Mouse (Mus musculus) ES-E14 (cell line): ENCODE results near the gene Htra2. TPM values are rescaled to one million over a fixed set of nuclear protein-coding genes. Genes with fewer than 3 reads are reported as not detected.
A peak's percentile ranks its signal among the peaks of the same experiment; 100 is the strongest.

Experiments
- DNase-seq: peaks from one replicate; pipeline ENCODE4 v3.0.0-alpha.2; 2013; ENCODE audit warnings: low read depth, low spot score
- H3K27ac ChIP-seq: 2 replicates; pipeline ENCODE4 v1.5.1; 2012; ENCODE audit warnings: low read depth, mild to moderate bottlenecking, low read length, moderate library complexity, mixed read lengths; ENCODE audit not compliant: poor library complexity, insufficient read depth, severe bottlenecking
- H3K36me3 ChIP-seq: 2 replicates; pipeline ENCODE4 v1.6.1; 2012; ENCODE audit warnings: mild to moderate bottlenecking, low read length, moderate library complexity, mixed read lengths; ENCODE audit not compliant: control insufficient read depth, poor library complexity, insufficient read depth, severe bottlenecking
- H3K4me1 ChIP-seq, 2 experiments: fragments of 150-350 bp in 1 of 2; sonication (generic) in 1 of 2; 2 replicates each; pipeline ENCODE4 v1.6.1; 2012; ENCODE audit warnings: low read length in 2 of 2, mild to moderate bottlenecking in 1 of 2, mixed read lengths in 1 of 2; ENCODE audit not compliant: control insufficient read depth in 2 of 2, insufficient read depth in 2 of 2, poor library complexity in 1 of 2
- H3K4me3 ChIP-seq, 2 experiments: fragments of 150-350 bp in 1 of 2; sonication (generic) in 1 of 2; 2 replicates each; pipeline ENCODE4 v1.5.1; 2012; ENCODE audit warnings: low read length in 2 of 2, low read depth in 1 of 2, mild to moderate bottlenecking in 1 of 2, mixed read lengths in 1 of 2; ENCODE audit not compliant: insufficient read depth in 1 of 2, poor library complexity in 1 of 2, severe bottlenecking in 1 of 2
- H3K9ac ChIP-seq: 2 replicates; pipeline ENCODE4 v1.6.1; 2012; ENCODE audit warnings: low read depth, mild to moderate bottlenecking, low read length, mixed read lengths; ENCODE audit not compliant: poor library complexity, insufficient read depth, severe bottlenecking
- H3K9me3 ChIP-seq: fragments of 150-350 bp; sonication (generic); 2 replicates; pipeline ENCODE4 v1.6.1; 2012; ENCODE audit warnings: low read depth, mild to moderate bottlenecking, low read length; ENCODE audit not compliant: control insufficient read depth, insufficient read depth
- CHD2 ChIP-seq: IDR thresholded peaks from 2 replicates; pipeline ENCODE4 v1.6.1; 2014; ENCODE audit warnings: mild to moderate bottlenecking, low read depth, low read length, inconsistent platforms
- HCFC1 ChIP-seq: IDR thresholded peaks from 2 replicates; pipeline ENCODE4 v1.6.1; 2012; ENCODE audit warnings: low read length, inconsistent platforms, borderline replicate concordance; ENCODE audit not compliant: insufficient read depth
- MAFK ChIP-seq: IDR thresholded peaks from 2 replicates; pipeline ENCODE4 v1.6.1; 2014; ENCODE audit warnings: mild to moderate bottlenecking, low read depth, low read length, inconsistent platforms; ENCODE audit not compliant: insufficient read depth
- ZC3H11A ChIP-seq: IDR thresholded peaks from 2 replicates; pipeline ENCODE4 v1.6.1; 2012; ENCODE audit warnings: low read depth, mild to moderate bottlenecking, inconsistent platforms, low read length, borderline replicate concordance
- ZNF384 ChIP-seq: IDR thresholded peaks from 2 replicates; pipeline ENCODE4 v1.6.1; 2012; ENCODE audit warnings: low read depth, low read length, inconsistent platforms
- in situ Hi-C, 2 experiments: fragments of 600-800 bp; cut with MboI; formaldehyde crosslinking; loops; one replicate each; pipeline ENCODE4 v1.15.1; 2025; ENCODE audit warnings: low sequenced_read_pairs in 2 of 2, inconsistent platforms in 1 of 2; ENCODE audit not compliant: unreplicated experiment in 2 of 2
- total RNA-seq: library from RNA; depleted of rRNA; stranded (reverse); fragments of 300-350 nt; gene quantifications from 2 replicates; pipeline ENCODE4 v1.2.3, GENCODE M21; 2012

The Htra2 gene
- total RNA-seq, 1 experiment: 66.8 TPM

DNA sequence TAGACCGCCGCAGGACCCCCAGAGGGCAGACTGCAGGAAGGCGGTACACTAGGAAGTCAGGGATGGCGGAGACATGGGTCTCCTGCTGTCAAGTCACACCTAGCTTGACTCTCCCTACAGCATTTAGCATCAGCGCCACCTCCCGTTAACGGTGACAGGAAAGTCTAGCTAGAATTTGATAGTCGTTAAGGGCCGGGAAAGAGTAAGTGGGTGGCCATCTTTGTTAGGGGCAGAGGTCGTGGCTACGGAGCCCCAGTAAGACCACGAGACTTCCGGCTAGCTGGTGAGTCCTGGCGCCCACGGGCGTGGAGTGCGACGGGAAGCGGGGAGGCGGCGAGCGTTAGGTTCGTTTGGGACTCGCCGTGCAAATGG, 46.2 kb upstream of the Htra2 start, which contains the start of the genes Ccdc142 and Gm42688:
TSS of gene Ccdc142 (plus strand) at position 286 of the 372 bp plus-strand sequence.
TSS of gene Gm42688 (plus strand) at position 302 of the 372 bp plus-strand sequence.
- in situ Hi-C loops: no loop called here
- Histone ChIP-seq H3K9ac (peak within 1 kb of the TSS; percentile 76), H3K4me3 (peak within 1 kb of the TSS; percentile 79 to 83), H3K36me3 (no peaks in the 10 kb centered on the region), H3K9me3 (no peaks in the 10 kb centered on the region), H3K27ac (no peak within 1 kb of the TSS), H3K4me1 (no peaks in the 10 kb centered on the region)
- peak; percentile 80 for DNase-seq
- TF ChIP-seq ZC3H11A: no peak
- TF ChIP-seq HCFC1: peak; percentile 87
- 0 out of 2 replicates have a peak, but pooled peaks have one; percentile 47 for TF ChIP-seq CHD2

DNA sequence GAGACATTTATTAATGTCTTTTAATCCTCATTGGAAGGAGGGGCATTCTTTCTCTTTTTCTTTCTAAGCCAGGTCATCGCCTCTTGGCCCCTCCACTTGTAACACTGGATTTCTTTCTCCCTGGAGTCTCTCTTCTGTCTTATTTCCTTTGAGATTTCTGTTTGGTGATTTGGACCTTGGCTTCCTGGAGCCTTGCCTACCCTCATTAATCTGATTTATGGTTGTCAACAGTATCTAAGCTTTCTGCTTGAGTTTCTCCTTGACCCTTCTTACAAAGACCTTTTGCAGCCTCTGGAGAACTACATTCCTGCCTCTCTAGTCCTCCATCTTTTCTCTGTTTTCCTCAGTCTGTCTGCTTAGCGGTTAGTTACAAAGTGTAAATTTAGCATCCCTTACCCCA, 43.3 kb upstream of the Htra2 start:
- H3K9me3 ChIP-seq: no peaks in the 10 kb centered on the region
- no peaks in the 10 kb centered on the region for H3K36me3 ChIP-seq
- no peak overlapping the region for H3K4me3 ChIP-seq
- no peaks in the 10 kb centered on the region for H3K4me1 ChIP-seq
- H3K9ac ChIP-seq: no peak overlapping the region
- TF ChIP-seq CHD2: no peak
- TF ChIP-seq ZC3H11A: no peak
- no peak for TF ChIP-seq HCFC1
- TF ChIP-seq ZNF384: no peak
- TF ChIP-seq MAFK: no peak
- no peak overlapping the region for H3K27ac ChIP-seq
- in situ Hi-C loops: no loop called here
- no peak for DNase-seq

DNA sequence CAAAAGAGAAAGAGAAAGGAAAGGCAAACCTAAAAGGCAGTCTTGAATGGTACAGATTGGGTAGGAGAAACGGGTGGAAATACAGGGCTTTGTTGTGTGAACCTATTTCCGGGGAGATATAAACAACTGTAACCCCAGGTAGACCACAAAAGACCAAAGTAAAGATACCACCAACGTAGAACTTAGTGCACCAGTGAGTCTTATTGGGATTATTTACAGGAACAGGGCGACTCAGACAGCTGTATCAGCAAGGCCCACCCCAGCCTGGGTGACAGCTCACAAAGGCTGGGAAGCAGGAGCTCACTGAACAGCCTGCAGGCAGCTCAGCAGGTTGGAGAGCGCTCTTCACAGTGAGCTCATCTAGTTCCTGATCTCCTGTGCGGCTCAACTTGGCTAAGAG, 40.9 kb upstream of the Htra2 start:
- Histone ChIP-seq H3K4me1 (no peaks in the 10 kb centered on the region), H3K9ac (no peak overlapping the region), H3K27ac (no peak overlapping the region), H3K9me3 (no peaks in the 10 kb centered on the region), H3K36me3 (no peaks in the 10 kb centered on the region), H3K4me3 (no peak overlapping the region)
- no peak for TF ChIP-seq CHD2
- no peak for TF ChIP-seq ZC3H11A
- in situ Hi-C loops: no loop called here
- no peak for DNase-seq

DNA sequence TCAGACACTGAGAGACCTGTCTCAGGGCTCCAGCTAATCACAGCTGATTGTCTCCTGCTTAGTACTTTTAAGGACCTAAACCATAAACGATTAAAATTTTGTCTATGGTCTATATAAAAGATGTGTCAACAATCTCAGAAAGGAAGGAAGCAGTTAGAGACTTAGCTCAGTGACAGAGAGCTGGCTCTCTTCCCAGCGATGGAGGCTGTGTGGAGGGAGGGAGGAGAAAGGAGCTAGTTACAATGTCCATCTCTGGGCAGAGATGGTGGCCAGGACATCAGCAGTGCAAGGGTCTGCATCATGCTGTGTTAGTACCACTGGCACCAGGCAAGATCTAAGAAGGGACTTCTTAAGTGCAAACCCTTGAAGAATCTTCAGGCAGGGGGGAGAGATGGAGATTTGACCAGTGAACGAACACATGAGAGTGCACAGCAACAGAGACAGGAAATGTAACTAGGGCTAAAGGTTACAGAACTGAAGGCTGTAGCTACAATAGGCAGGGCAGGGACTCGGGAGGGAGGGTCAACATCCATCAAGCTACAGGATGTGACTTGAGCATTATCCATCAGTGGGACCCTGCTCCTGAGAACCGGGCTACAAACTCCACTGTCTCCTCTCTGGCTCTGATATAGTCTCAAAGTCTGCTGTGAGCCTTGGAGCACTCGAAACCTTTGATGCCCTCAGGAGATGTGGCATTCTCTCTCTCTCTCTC, 37.5 kb upstream of the Htra2 start:
- H3K9ac ChIP-seq: no peak overlapping the region
- no peak for DNase-seq
- no peak for TF ChIP-seq CHD2
- TF ChIP-seq MAFK: no peak
- no peak for TF ChIP-seq HCFC1
- no peak for TF ChIP-seq ZNF384
- no peak for TF ChIP-seq ZC3H11A

GRCm38 (mm10) chr6:83087926-83088260, 32.8 kb upstream of the Htra2 start:
- no peak for DNase-seq
- Histone ChIP-seq H3K4me3 (peak overlapping the region; percentile 37 to 61; a peak in 3 of 4 replicates), H3K4me1 (peaks cover 0 to 2% of the 10 kb centered on the region in 2 experiments; a peak in 1 of 4 replicates), H3K9me3 (no peaks in the 10 kb centered on the region), H3K9ac (no peak overlapping the region), H3K36me3 (no peaks in the 10 kb centered on the region), H3K27ac (no peak overlapping the region)
- in situ Hi-C loops: no loop called here
- TF ChIP-seq HCFC1 (no peak), MAFK (no peak), ZC3H11A (no peak), ZNF384 (no peak)

More for the DNA sequence above, 37.5 kb upstream of the Htra2 start:
- Histone ChIP-seq H3K27ac (no peak overlapping the region), H3K4me3 (no peak overlapping the region), H3K36me3 (no peaks in the 10 kb centered on the region), H3K9me3 (no peaks in the 10 kb centered on the region), H3K4me1 (no peaks in the 10 kb centered on the region)
- in situ Hi-C loops: no loop called here
